23 mouse cellular contexts compared by ENCODE assay signal in genomic region chr2:167940636-167941035, GRCm38 (mm10). TPM values are rescaled to one million over a fixed set of nuclear protein-coding genes. Genes with fewer than 3 reads are reported as not detected.
DNase-seq lines count a peak whose midpoint lies in the region; ATAC-seq lines count a peak whose summit lies in the region.
"Had no signal": no experiment of that assay in that cellular context is flagged by ENCODE, and none has a peak within 500 bp of the region (broad histone marks: within the 10 kb centered on the region; RNA-seq: fewer than 3 reads in every experiment).

No protein-coding gene starts in this region.

- peaks cover 72% of the 10 kb centered on the region for H3K4me1 ChIP-seq in heart, embryonic 11.5 days (ENCODE audit: control insufficient read depth, insufficient read depth, low read length)
- H3K4me1 ChIP-seq in hindbrain, embryonic 10.5 days (replicated peaks) = peaks cover 87% of the 10 kb centered on the region
- peaks cover 82% of the 10 kb centered on the region for H3K4me1 ChIP-seq in hindbrain, embryonic 12.5 days
- peaks cover 75% of the 10 kb centered on the region for H3K4me1 ChIP-seq in embryonic facial prominence, embryonic 10.5 days

- DNase-seq in heart, adult 18-20 months = no peak
- no peak for DNase-seq in hindbrain, embryonic 10.5 days (ENCODE audit: low spot score)
- DNase-seq in embryonic facial prominence, embryonic 10.5 days (ENCODE audit: low spot score) = no peak
- no peak for DNase-seq in adrenal gland, adult 18-20 months (ENCODE audit: low spot score in 2 of 2)
- DNase-seq in adrenal gland, adult (ENCODE audit: inconsistent age in 2 of 2, low spot score in 1 of 2) = no peak
- DNase-seq: adrenal gland, adult 2 months; cerebellum, adult 11 months; cerebellum, adult 9-11 months; forebrain, postnatal 0 days; gastrocnemius, postnatal 25 days; kidney, postnatal 25 days; liver; lung, postnatal 36 days; right cerebral cortex, postnatal 14 days had no signal

- ATAC-seq in heart, embryonic 11.5 days (replicated peaks; ENCODE audit: insufficient number of reproducible peaks, low FRiP score, low TSS enrichment) = no peak
- ATAC-seq in hindbrain, embryonic 12.5 days (ENCODE audit: low FRiP score) = no peak
- ATAC-seq: forebrain, postnatal 0 days; hindbrain, postnatal 0 days; intestine, postnatal 0 days had no signal

- H3K9ac ChIP-seq in heart, embryonic 11.5 days (ENCODE audit: low read depth, low read length) = no peak overlapping the region
- H3K9ac ChIP-seq in hindbrain, embryonic 12.5 days = no peak overlapping the region
- H3K9ac ChIP-seq: forebrain, postnatal 0 days; liver, embryonic 15.5 days; lung, embryonic 15.5 days had no signal

- 88% methylated on average over 11 of the region's 11 CpGs for WGBS in heart, embryonic 11.5 days (ENCODE audit: insufficient replicate concordance)
- WGBS in hindbrain, embryonic 10.5 days = 91% methylated on average over 11 of the region's 11 CpGs
- 93% methylated on average over 11 of the region's 11 CpGs for WGBS in hindbrain, embryonic 12.5 days
- WGBS in embryonic facial prominence, embryonic 10.5 days = 89% methylated on average over 11 of the region's 11 CpGs

- H3K4me3 ChIP-seq in heart, embryonic 11.5 days (ENCODE audit: low read depth, low read length) = no peak overlapping the region
- no peak overlapping the region for H3K4me3 ChIP-seq in hindbrain, embryonic 10.5 days
- no peak overlapping the region for H3K4me3 ChIP-seq in hindbrain, embryonic 12.5 days
- H3K4me3 ChIP-seq in embryonic facial prominence, embryonic 10.5 days = no peak overlapping the region
- H3K4me3 ChIP-seq: layer of hippocampus, adult 2 months; limb, embryonic 10.5 days; liver, embryonic 15.5 days; lung, embryonic 15.5 days had no signal

- no peak overlapping the region for H3K4me2 ChIP-seq in heart, embryonic 11.5 days
- no peak overlapping the region for H3K4me2 ChIP-seq in hindbrain, embryonic 12.5 days (replicated peaks)
- H3K4me2 ChIP-seq: liver, embryonic 15.5 days; lung, embryonic 15.5 days; midbrain, embryonic 11.5 days had no signal

- H3K9me3 ChIP-seq in heart, embryonic 11.5 days (replicated peaks; ENCODE audit: control insufficient read depth, low read length) = no peaks in the 10 kb centered on the region
- H3K9me3 ChIP-seq in hindbrain, embryonic 10.5 days = no peaks in the 10 kb centered on the region
- no peaks in the 10 kb centered on the region for H3K9me3 ChIP-seq in hindbrain, embryonic 12.5 days (replicated peaks)
- no peaks in the 10 kb centered on the region for H3K9me3 ChIP-seq in embryonic facial prominence, embryonic 10.5 days
- H3K9me3 ChIP-seq: limb, embryonic 10.5 days; liver, embryonic 15.5 days; lung, embryonic 15.5 days had no signal

- no peaks in the 10 kb centered on the region for H3K27me3 ChIP-seq in heart, embryonic 11.5 days (ENCODE audit: control insufficient read depth, insufficient read depth, low read length)
- no peaks in the 10 kb centered on the region for H3K27me3 ChIP-seq in hindbrain, embryonic 10.5 days (ENCODE audit: insufficient read depth, poor library complexity, severe bottlenecking)
- no peaks in the 10 kb centered on the region for H3K27me3 ChIP-seq in hindbrain, embryonic 12.5 days
- H3K27me3 ChIP-seq in embryonic facial prominence, embryonic 10.5 days (replicated peaks; ENCODE audit: low read depth, poor library complexity, severe bottlenecking) = no peaks in the 10 kb centered on the region
- H3K27me3 ChIP-seq: liver, embryonic 15.5 days; lung, embryonic 15.5 days had no signal

- no peaks in the 10 kb centered on the region for H3K36me3 ChIP-seq in heart, embryonic 11.5 days (ENCODE audit: control insufficient read depth, insufficient read depth, low read length)
- H3K36me3 ChIP-seq in hindbrain, embryonic 10.5 days = peaks cover 3% of the 10 kb centered on the region; the same call in 1 of the 2 replicates
- no peaks in the 10 kb centered on the region for H3K36me3 ChIP-seq in hindbrain, embryonic 12.5 days
- H3K36me3 ChIP-seq in embryonic facial prominence, embryonic 10.5 days (replicated peaks) = peaks cover 5% of the 10 kb centered on the region; the same call in 1 of the 2 replicates
- H3K36me3 ChIP-seq: lung, embryonic 15.5 days had no signal

- H3K27ac ChIP-seq in heart, embryonic 11.5 days (ENCODE audit: low read depth, low read length) = peak overlapping the region; percentile 70
- 0 out of 2 replicates have a peak overlapping the region, but pooled peaks have one; percentile 53 for H3K27ac ChIP-seq in hindbrain, embryonic 10.5 days
- H3K27ac ChIP-seq in hindbrain, embryonic 12.5 days = no peak overlapping the region
- 0 out of 2 replicates have a peak overlapping the region, but pooled peaks have one; percentile 0 for H3K27ac ChIP-seq in embryonic facial prominence, embryonic 10.5 days (replicated peaks)
- H3K27ac ChIP-seq: limb, embryonic 10.5 days; liver, embryonic 15.5 days had no signal

RNA-seq across cellular contexts. Expression of gene Ptpn1, which starts 8.8 kb away (rescaled TPM):
- polyA plus RNA-seq in heart, embryonic 11.5 days (2014; fragmentation: Nextera tagmentation; extraction: Ambion mirVana) = 43.5 and 46.7 TPM in 2 replicates
- 10 to 100 TPM; 16.4 to 19.8 TPM for total RNA-seq in heart, adult 18-20 months (2021)
- polyA plus RNA-seq in hindbrain, embryonic 10.5 days (2016; fragmentation: Nextera tagmentation; extraction: Ambion mirVana) = 75.9 and 86.1 TPM in 2 replicates
- 96.9 and 118 TPM in 2 replicates for polyA plus RNA-seq in hindbrain, embryonic 12.5 days (2016; fragmentation: Nextera tagmentation; extraction: Ambion mirVana)
- polyA plus RNA-seq in embryonic facial prominence, embryonic 10.5 days (2016; fragmentation: Nextera tagmentation; extraction: Ambion mirVana) = 66.2 and 71.7 TPM in 2 replicates
- total RNA-seq in adrenal gland, adult 18-20 months (2021) = 10 to 100 TPM; 56.6 to 64.4 TPM
